Mouse (Mus musculus) liver, adult (tissue): ENCODE data around the gene Abhd12.

ENCODE experiments used
- GATA4 ChIP-seq: IDR thresholded peaks from 2 replicates; pipeline ENCODE4 v1.6.1; 2014; ENCODE audit warnings: mild to moderate bottlenecking, low read length; ENCODE audit not compliant: insufficient replicate concordance

The Abhd12 gene

DNA sequence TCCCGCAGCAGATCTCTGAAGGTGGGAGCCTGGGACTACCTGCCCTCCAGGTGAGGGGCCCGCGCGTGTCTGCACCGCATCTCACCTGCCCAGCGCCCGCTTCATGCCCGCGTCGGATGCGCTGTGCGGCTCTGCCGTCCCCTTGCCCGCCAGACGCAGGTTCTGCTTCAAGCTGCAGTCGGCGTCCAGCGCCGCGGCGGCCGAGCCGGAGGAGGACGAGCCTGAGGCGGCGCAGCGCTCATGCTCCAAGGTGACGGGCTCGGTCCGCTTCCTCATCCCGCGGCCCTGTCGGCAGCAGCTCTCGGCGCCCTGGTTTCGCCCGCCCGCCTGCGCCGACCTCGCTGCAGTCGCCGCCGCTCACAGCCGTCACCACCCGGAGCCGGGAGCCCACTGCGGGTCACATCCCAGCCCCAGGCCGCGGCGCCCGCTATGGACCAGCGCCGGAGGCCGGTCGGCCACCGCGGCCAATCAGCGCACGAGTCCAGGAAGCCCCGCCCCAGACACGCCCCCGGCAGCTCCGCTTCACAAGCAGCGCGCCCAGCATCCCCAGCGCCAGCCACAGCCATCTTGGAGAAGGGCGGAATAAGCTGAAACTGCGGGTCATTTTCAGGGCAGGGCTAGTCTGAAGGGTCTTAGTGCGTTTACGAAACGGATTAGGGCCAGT is at the start of gene Abhd12:
Gene Abhd12 (minus strand): TSS at position 470 of the 664 bp plus-strand sequence.
- TF ChIP-seq GATA4, result peak; percentile 16; the same call in 1 of the 2 replicates

DNA sequence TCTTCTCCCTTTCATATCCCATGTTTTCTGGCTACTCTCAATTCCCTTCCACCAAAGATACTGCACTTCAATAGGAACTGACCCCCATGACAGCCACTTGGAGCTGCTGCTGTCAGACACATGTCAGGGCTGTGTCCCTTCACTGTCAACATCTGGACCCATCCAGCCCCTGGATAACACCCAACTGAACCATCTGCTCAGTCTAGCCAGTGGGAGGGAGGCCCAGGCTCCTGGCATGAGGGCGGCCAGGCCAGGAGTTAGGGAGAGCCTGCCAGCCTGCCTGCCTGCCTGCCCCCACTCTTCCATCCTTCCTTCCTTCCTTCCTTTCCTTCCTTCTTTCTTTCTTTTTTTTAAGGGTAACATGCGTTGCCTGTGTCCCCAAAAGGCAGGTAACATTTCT is 46.7 kb upstream of the Abhd12 start:
- TF ChIP-seq GATA4, result no peak

DNA sequence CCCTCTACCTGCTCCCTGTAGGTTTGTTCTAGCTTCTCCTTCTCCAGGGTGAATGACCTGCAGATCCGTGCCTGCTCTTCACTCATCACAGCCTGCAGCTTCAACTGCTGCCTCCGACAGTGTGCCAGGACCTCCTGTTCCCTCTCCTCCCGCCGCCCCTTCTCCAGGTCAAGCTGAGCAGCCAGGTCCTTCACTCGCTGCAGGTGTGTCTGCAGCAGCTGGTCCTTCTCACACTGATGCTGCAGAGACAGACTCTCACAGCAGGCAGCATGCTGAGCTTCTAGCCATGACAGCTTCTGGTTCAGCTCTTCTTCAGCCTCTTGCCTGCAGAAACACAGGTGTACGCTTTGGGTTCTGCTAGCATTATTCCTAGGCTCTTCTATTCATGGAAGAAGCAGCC is 45.5 kb upstream of the Abhd12 start:
- TF ChIP-seq GATA4, result no peak

DNA sequence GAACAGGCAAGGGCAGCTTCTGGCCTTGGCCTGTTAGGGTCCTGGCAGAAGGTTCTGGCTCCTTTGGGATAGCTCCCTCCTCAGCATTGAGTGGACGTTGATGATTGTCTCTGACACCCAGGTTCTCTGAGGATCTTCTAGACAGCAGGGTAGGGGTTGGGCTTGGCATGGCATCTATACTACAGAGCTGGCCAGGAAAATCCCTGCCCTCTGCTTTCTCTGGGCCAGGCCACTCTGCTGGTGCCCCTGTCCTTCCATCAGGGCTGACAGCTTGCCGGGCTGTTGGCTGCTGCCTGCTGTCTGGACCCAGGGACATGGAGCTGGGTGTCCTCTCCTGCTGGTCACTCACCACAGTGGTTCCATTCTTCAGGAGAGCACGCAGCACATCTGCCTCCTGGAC is 45.1 kb upstream of the Abhd12 start:
- no peak for TF ChIP-seq GATA4

DNA sequence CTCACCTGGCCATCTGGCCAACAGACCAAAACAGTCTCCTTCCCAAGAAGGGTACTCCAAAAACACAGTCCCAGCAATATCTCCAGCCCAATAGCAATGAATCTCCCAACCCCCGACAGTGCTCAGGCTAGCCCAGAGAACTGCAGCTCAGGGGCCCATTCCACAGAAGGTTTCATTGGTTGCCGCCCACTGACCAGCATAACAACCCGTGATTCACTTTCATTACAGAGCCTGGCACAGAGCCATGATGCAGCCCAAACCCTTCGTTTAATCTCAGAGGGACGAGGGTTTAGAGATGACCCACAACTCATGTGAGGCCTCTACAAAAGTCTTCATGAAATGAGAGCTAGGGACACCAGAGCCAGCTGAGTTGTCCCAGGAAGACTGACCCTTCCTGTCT is 44.2 kb upstream of the Abhd12 start:
- TF ChIP-seq GATA4, result no peak

DNA sequence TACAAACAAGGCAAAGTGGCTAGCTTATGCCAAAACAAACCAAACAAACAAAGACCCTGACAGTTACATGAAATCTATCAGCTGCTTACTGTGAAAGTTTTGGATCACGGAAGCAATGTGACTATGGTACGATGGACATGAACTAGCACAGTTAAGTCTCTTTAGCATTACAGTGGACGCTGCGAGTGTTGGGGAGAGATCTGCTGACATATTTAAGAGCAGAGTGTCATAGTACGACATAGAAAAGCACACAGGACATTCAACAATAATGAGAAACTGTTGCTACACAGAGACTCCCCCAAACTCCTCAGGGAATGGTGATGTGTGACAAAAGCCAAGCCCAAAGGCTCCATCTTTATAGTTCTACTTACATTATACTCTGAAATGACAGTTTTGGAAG is 39.5 kb upstream of the Abhd12 start:
- TF ChIP-seq GATA4, result no peak

DNA sequence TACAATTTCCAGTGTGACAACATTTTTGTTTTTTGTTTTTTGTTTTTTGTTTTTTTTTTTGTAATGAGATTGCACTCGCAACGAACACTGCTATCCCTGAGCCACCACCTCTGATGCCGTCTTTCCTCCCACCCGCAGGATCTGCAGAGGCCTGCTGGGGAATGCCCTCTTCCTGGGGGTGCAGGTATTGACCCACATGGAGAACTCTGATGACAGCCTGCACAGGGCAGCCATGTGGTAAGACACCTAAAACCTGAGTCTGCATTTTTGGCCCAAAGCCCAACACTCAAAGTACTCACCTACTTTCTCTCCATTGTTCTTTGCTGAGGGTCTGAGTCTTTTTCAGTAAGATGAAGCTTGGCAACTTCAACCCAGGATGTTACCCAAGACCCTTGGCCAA is 30.1 kb upstream of the Abhd12 start:
- no peak for TF ChIP-seq GATA4

DNA sequence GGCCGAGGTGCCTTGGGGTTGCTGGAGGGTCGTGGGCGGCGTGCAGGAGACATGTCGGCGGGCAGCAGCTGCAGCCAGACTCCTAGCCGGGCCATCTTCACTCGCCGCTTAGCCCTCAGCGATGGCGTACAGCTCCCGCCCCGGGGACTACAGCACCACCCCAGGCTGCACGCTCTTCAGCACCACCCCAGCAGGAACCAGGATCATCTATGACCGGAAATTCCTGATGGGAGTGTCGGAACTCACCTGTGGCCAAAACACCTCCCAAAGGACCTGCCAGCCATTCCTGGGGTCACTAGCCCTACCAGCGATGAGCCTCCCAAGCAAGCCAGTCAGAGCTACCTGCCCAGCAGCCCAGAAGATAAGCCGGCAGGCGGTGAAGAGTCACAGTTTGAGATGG is 28.9 kb upstream of the Abhd12 start:
- no peak for TF ChIP-seq GATA4

DNA sequence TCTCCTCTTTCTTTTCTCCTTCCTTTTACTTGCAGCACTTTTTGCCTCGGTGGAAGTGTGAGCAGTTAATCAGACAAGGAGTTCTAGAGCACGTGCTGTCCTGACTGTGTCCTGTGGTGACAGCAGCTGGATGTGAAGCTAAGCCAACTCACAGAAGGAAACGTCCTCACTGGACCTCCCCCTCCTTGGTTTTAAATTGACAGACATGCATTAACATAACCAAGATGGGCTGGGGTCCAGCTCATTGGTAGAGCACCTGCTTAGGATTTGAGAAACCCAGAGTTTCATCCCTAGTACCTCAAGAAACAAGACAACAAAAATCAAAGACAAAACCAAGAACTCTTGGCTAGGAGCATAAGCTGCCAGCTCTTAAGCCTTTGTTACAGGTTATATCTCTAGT is 26.3 kb upstream of the Abhd12 start:
- no peak for TF ChIP-seq GATA4

DNA sequence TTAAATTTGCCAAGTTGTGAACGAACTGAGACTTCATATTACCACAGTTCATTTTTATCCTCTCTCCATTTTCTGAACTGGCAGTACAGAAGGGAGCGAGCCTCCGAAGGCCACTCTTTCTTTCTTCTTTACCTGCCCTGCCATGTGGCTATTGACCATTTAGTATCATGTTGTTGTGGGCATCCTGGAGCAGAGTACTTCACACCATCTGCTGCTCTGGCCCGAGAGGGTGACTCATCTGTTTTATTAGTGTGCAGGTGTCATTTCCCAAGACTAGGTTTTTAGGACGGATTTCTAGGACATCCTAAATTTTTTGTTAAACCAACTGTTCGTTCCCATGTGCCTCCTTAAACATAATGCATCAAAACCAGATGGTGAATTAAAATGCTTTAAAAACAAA is 24.6 kb upstream of the Abhd12 start:
- no peak for TF ChIP-seq GATA4

DNA sequence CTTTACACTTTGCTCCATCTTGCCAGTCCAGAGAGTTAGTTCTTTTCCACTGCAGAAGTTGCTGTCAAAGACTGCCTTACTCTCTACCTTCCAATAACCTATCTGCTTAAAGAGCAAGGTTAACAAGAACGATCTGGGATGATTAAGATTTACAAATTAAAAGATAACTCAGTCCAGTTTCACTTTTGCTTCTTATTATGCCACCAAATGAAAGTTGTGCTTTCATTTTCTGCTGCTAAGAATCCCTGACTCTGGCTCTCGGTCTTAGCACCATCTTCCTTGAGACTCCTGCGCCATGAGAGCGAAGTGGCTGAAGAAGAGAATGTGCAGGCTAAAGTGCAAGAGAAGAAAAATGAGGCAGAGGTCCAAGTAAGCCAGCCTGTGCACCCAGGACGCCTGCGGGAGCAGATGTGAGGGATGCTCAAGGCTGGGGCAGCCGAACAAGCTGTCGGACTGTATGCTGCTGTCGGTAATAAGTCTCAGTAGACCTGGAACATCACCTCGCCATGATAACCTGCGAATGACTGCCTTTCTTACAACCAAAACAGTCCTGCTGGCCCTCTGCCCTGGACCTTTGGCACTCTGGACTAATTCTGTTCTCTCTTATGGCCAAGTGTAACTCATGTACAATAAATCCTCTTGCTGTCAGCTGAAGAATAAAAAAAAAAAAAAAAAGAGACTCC is 22.6 kb upstream of the Abhd12 start:
- no peak for TF ChIP-seq GATA4

DNA sequence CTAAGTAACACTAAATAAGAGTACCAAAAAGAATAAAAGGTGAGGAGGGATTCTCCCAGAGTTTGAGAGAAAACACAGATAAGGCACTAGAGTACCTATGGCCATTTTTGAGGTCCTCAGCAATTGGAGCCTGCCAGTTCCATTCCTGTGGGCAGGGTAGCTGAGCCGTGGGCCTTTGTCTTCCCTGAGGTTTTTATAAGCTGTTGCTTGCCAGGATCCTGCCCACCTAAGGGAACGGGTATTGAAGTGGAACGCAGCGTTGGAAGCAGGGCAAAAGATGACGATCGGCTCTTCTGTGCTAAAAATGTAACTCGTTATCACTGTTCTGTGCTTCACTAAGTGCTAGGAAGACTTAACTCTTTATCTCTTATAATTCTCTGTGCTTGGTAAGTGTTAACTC is 19.0 kb upstream of the Abhd12 start:
- TF ChIP-seq GATA4, result no peak

DNA sequence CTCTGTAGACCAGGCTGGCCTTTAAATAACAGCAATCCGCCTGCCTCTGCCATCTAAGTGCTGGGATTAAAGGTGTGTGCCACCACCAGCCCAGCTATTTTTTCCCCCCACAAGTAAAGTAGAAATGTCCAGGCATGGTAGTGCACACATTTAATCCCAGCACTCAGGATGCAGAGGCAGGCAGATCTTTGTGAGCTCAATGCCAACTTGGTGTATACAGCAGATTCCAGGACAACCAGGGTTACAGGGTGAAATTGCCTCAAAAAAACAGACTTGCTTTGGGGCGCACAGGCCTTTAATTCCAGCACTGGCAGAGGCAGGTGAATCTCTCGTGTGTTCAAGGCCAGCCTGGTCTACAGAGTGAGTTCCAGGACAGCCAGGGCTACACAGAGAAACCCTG is 18.5 kb upstream of the Abhd12 start:
- TF ChIP-seq GATA4, result no peak

DNA sequence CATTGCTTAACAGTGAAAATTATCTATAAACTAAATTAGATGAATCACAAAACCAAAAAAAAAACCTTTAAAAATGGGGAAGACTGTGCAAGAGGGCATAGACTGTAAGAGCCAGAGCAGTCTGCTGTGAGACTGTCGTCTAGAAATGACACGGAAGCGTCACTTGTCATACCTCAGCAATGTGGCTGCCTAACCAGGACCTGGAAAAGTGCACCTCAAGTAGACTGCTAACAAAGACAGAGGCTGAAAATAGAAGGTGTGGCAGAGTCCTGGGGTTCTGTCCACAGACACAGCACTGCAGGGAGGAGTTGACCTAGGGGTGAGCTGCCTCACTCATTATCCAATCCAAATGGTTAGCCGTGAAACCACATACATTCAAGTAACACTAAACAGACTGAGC is 17.6 kb upstream of the Abhd12 start:
- TF ChIP-seq GATA4, result no peak

DNA sequence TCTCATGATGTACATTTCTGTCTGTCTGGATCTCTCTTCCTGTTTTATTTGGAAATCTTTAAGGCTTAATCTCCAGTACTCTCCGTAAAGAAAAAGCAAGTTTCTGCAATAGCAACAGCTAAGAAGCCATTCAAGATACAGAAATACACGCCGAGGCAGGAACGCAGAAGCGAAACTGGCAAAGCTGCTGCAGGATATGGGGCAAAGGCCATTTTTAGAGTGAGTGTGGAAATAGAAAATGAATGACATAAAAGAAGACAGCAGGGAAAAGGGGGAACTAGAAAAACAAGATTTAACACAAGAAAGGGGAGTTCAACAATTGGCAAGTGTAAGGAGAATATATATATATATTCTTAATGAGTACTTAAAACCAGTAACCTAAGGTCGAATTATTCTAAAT is 17.2 kb upstream of the Abhd12 start:
- no peak for TF ChIP-seq GATA4

DNA sequence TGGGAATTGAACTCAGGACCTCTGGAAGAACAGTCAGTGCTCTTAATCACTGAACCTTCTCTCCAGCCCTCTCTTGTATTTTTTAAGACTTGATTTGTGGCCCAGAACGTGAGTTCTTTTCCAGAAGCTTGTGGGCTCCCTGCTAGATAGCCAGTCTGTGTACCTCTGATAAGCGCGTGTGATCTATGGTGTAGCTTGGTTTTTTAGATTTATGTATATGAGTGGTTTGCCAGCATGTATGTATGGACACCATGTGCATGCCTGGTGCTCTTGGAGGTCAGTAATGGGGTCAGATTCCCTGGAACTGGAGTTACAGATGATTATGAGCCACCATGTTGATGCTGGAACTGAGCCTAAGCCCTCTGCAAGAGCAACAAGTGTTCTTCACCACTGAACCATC is 16.0 kb upstream of the Abhd12 start:
- TF ChIP-seq GATA4, result no peak

DNA sequence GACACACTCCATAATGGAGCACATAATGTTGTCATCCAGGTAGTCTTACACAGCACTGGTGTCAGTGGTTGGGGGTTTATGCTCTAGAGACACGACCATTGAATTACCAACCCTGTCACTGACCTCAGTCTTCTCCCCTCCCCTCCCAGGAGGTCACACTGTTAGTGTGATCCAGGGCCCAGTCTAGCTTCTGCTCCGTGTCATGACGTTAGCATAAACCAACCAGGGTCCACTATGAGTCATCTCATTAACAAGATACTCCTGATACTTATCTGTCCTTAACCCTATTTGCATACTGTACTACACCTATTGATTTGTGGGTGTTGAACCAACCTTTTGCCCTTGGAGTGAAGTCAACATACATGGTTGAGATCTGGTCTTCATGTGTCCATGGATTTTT is 14.2 kb upstream of the Abhd12 start:
- TF ChIP-seq GATA4, result no peak
